Mouse (Mus musculus) hindbrain, embryonic 14.5 days (tissue): ENCODE data around the gene Cdkn2d. TPM values are rescaled to one million over a fixed set of nuclear protein-coding genes. Genes with fewer than 3 reads are reported as not detected.
A peak's percentile ranks its signal among the peaks of the same experiment; 100 is the strongest.

Source experiments
- ATAC-seq: fragments of 200-750 bp; cut with Nextera tagmentation; 2 replicates; pipeline ENCODE4 v1.8.0; 2017; ENCODE audit warnings: moderate number of reproducible peaks, mild to moderate bottlenecking, moderate TSS enrichment, moderate library complexity; ENCODE audit not compliant: low FRiP score
- DNase-seq: peaks from one replicate; pipeline ENCODE4 v3.0.0-alpha.2; 2015; ENCODE audit warnings: low spot score
- H3K27ac ChIP-seq: fragments of 300-500 bp; sonication (generic); 2 replicates; pipeline ENCODE4 v1.5.1; 2014; ENCODE audit warnings: mild to moderate bottlenecking, moderate library complexity
- H3K27me3 ChIP-seq: fragments of 300-500 bp; sonication (generic); 2 replicates; pipeline ENCODE4 v1.6.1; 2014; ENCODE audit warnings: mild to moderate bottlenecking, low read length, mixed read lengths; ENCODE audit not compliant: control insufficient read depth, insufficient read depth
- H3K36me3 ChIP-seq: fragments of 300-500 bp; sonication (generic); replicated peaks from 2 replicates; pipeline ENCODE4 v1.6.1; 2014; ENCODE audit not compliant: control insufficient read depth, insufficient read depth
- H3K4me1 ChIP-seq: fragments of 300-500 bp; sonication (generic); replicated peaks from 2 replicates; pipeline ENCODE4 v1.6.1; 2014; ENCODE audit warnings: antibody characterized with exemption, low read length, mixed read lengths; ENCODE audit not compliant: control insufficient read depth, insufficient read depth
- H3K4me2 ChIP-seq: fragments of 300-500 bp; sonication (generic); replicated peaks from 2 replicates; pipeline ENCODE4 v1.6.1; 2014; ENCODE audit warnings: mild to moderate bottlenecking, moderate library complexity
- H3K4me3 ChIP-seq: fragments of 300-500 bp; sonication (generic); replicated peaks from 2 replicates; pipeline ENCODE4 v1.5.1; 2014; ENCODE audit warnings: mild to moderate bottlenecking, low read length
- H3K9ac ChIP-seq: fragments of 300-500 bp; sonication (generic); 2 replicates; pipeline ENCODE4 v1.6.1; 2014
- H3K9me3 ChIP-seq: fragments of 300-500 bp; sonication (generic); 2 replicates; pipeline ENCODE4 v1.6.1; 2016; ENCODE audit warnings: low read length; ENCODE audit not compliant: control insufficient read depth
- WGBS: fragments of 180-500 bp; shearing (Covaris S2); extraction: QIAGEN DNeasy Blood & Tissue Kit; methylation state at CpG from one replicate; pipeline ENCODE4 v1.1.7; 2014; 5-methylcytosine and 5-hydroxymethylcytosine counted together
- polyA plus RNA-seq: library from polyadenylated mRNA; unstranded; fragments of >200 nt; fragmentation: Nextera tagmentation; extraction: Ambion mirVana; gene quantifications from 2 replicates; pipeline ENCODE4 v1.2.1, GENCODE M21; 2014

Gene Cdkn2d
- 107 and 112 TPM in 2 replicates for polyA plus RNA-seq

DNA sequence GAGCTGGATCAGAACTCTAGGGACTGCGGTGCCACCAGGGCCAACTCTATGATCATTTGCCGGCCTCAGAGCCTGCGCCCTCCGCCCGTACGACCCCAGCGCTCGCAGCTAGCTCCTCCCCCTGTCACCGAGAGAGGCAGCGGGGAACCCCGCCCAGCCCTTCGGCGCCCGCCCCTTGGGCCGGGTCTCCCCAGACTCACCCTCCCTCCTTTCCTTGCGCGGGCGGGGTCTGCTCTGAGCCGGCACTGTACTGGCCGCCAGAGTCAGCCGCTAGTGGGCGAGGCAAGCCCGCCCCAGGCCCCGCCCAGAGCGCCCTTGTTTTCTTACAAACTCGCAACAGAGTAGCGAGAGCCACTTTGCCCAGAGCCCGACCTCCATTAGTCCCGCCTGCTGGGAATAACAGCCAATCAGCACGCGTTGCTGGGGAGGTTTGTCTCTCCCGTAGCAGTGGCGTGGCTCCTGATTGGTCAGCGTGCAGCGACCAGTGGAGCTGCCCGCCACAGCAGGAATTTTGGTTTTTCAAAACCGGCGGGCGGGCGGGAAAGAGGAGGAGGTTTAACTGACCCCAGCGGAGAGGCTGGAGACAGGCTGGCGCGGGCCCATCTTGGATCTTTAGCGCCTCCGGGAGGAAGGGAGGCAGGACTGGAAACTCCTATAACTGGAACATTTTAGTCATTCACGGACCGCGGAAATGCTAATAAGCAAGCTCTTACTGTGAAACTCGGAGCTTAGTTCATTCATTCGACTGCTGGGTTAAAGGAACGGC, at the start of gene Cdkn2d:
Cdkn2d (minus strand) TSS at position 386 of the 766 bp plus-strand sequence.
- no peaks in the 10 kb centered on the region for H3K27me3 ChIP-seq
- peak within 1 kb of the TSS; percentile 66 for H3K4me3 ChIP-seq
- H3K4me2 ChIP-seq = peak within 1 kb of the TSS; percentile 58
- H3K9me3 ChIP-seq = no peaks in the 10 kb centered on the region
- under 1% methylated on average over 48 of the region's 51 CpGs for WGBS
- peak; percentile 96 for DNase-seq
- H3K4me1 ChIP-seq = peaks cover 33% of the 10 kb centered on the region
- H3K9ac ChIP-seq = peak within 1 kb of the TSS; percentile 73
- H3K27ac ChIP-seq = peak within 1 kb of the TSS; percentile 77
- ATAC-seq = peak; percentile 97
- H3K36me3 ChIP-seq = no peaks in the 10 kb centered on the region

- DNase-seq (no peak), ATAC-seq (no peak)
- Histone ChIP-seq H3K27me3 (no peaks in the 10 kb centered on the region), H3K27ac (no peak overlapping the region), H3K4me1 (no peaks in the 10 kb centered on the region), H3K9ac (no peak overlapping the region), H3K9me3 (no peaks in the 10 kb centered on the region), H3K4me2 (no peak overlapping the region), H3K4me3 (no peak overlapping the region), H3K36me3 (peaks cover 45% of the 10 kb centered on the region)
- 86% methylated on average over 4 of the region's 4 CpGs for WGBS
Measured at GRCm38 (mm10) chr9:21340411-21340810, 49.2 kb upstream of the Cdkn2d start.

DNA sequence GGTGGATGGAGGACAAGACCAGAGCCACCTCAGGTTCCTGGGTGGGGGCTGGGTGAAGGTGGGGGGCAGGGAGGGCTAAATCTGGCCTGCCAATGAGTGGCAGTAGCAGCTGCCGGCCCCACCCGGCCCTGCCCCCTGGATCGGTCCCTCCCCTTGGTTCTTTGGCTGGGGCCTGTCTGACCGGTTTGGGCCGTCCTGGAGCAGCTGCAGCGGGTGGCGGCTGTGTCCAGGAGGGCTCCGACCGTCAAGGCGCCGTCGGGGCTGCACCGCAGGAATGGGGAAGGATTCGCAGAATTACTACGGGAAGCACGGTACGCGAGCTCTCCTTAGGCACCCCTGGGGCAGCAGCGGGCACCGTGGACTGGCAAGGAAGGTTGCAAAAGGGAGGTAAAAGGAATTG, 46.4 kb upstream of the Cdkn2d start:
- H3K36me3 ChIP-seq = peaks cover 25% of the 10 kb centered on the region
- H3K4me2 ChIP-seq = no peak overlapping the region
- DNase-seq = no peak
- H3K27me3 ChIP-seq = no peaks in the 10 kb centered on the region
- H3K9ac ChIP-seq = no peak overlapping the region
- ATAC-seq = no peak
- no peak overlapping the region for H3K4me3 ChIP-seq
- H3K9me3 ChIP-seq = no peaks in the 10 kb centered on the region
- no peaks in the 10 kb centered on the region for H3K4me1 ChIP-seq
- WGBS = 15% methylated on average over 19 of the region's 20 CpGs
- H3K27ac ChIP-seq = no peak overlapping the region

GRCm38 (mm10) chr9:21336491-21336890, 45.3 kb upstream of the Cdkn2d start:
- Histone ChIP-seq H3K9me3 (no peaks in the 10 kb centered on the region), H3K4me3 (no peak overlapping the region), H3K36me3 (peaks cover 14% of the 10 kb centered on the region), H3K9ac (no peak overlapping the region), H3K4me2 (no peak overlapping the region), H3K4me1 (no peaks in the 10 kb centered on the region), H3K27ac (no peak overlapping the region), H3K27me3 (no peaks in the 10 kb centered on the region)
- no peak for DNase-seq
- 84% methylated on average over 8 of the region's 8 CpGs for WGBS
- ATAC-seq = no peak

GRCm38 (mm10) chr9:21335391-21335790, 44.2 kb upstream of the Cdkn2d start:
- no peaks in the 10 kb centered on the region for H3K4me1 ChIP-seq
- H3K9me3 ChIP-seq = no peaks in the 10 kb centered on the region
- no peak for ATAC-seq
- H3K4me2 ChIP-seq = no peak overlapping the region
- no peak overlapping the region for H3K4me3 ChIP-seq
- H3K9ac ChIP-seq = no peak overlapping the region
- no peaks in the 10 kb centered on the region for H3K27me3 ChIP-seq
- WGBS = 83% methylated on average over 4 of the region's 4 CpGs
- peaks cover 8% of the 10 kb centered on the region; the same call in 1 of the 2 replicates for H3K36me3 ChIP-seq
- DNase-seq = no peak
- no peak overlapping the region for H3K27ac ChIP-seq

GRCm38 (mm10) chr9:21334747-21335146, 43.5 kb upstream of the Cdkn2d start:
- H3K9me3 ChIP-seq = no peaks in the 10 kb centered on the region
- H3K4me1 ChIP-seq = no peaks in the 10 kb centered on the region
- no peaks in the 10 kb centered on the region for H3K27me3 ChIP-seq
- DNase-seq (no peak), ATAC-seq (no peak)
- no peak overlapping the region for H3K4me2 ChIP-seq
- H3K27ac ChIP-seq = no peak overlapping the region
- no peak overlapping the region for H3K4me3 ChIP-seq
- no peak overlapping the region for H3K9ac ChIP-seq
- 0 out of 2 replicates have a peak, but pooled peaks cover 1% of the 10 kb centered on the region for H3K36me3 ChIP-seq

DNA sequence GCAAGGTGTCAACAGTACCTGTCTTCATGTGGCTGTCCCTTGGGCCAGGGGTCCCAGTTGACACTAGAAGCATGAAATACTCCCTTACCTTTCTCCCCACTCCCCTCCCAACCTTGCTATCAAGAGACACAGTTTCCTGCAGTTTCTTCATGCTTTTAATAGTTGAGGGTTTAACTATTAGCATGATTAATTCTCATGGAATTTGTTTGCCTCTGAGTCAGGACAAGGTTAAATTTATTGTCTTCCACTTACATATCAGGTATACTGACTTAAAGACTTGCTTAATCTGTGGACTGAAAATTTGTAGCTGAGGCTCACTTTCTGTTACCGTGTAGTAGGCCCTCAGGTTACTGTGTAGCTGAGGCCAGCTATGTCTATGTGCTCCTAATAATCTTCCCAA, 42.3 kb upstream of the Cdkn2d start:
- Histone ChIP-seq H3K4me3 (no peak overlapping the region), H3K9me3 (no peaks in the 10 kb centered on the region), H3K27me3 (no peaks in the 10 kb centered on the region), H3K4me1 (no peaks in the 10 kb centered on the region), H3K9ac (no peak overlapping the region), H3K27ac (no peak overlapping the region), H3K36me3 (no peaks in the 10 kb centered on the region), H3K4me2 (no peak overlapping the region)
- WGBS = 94% methylated on average over 1 of the region's 1 CpGs
- ATAC-seq = no peak
- DNase-seq = no peak

DNA sequence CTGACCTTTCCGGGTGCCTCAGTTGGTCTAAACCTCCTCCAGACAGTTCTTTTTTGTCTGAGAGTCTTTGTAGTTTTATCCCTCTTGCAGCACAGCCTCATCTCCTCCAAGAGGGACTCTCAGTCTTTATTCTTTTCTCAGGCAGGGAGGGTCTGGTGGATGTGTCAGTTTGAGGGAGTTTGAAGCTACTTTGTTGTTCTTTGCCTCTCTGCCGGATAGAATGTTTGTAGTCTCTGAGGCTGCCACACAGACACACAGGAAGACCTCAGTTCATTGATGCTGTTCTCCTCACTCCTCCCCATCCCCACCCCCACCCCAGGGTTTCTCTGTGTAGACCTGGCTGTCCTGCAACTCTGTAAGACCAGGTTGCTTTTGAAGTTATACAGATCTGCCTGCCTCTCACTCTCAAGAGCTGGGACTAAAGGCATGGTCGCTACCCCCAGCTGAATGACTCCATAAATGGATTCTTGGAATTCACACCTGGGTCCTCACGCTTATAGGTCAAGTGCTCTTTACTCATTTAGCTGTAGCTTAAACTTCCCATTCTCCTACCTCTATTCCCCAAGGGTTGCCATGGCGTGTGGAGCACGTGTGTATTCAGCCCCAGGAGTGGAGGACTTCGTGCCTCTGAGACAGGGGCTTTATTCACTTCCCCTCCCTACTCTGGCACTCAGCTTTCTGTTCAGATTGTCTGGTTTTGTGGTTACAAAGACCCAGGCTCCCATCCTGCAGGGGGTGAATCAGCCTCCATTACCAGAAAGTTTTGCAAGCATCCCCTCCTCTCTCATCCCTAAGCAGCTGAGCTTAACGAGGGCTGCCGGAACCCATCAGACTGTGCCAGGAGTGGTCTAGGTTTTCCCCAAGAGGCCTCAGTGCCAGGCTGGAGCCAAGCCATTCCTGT, 41.2 kb upstream of the Cdkn2d start:
- H3K9me3 ChIP-seq = no peaks in the 10 kb centered on the region
- H3K4me3 ChIP-seq = no peak overlapping the region
- no peak overlapping the region for H3K27ac ChIP-seq
- H3K4me2 ChIP-seq = no peak overlapping the region
- no peaks in the 10 kb centered on the region for H3K36me3 ChIP-seq
- H3K27me3 ChIP-seq = no peaks in the 10 kb centered on the region
- 29% methylated on average over 9 of the region's 9 CpGs for WGBS
- no peak for DNase-seq
- no peaks in the 10 kb centered on the region for H3K4me1 ChIP-seq
- H3K9ac ChIP-seq = no peak overlapping the region
- no peak for ATAC-seq

- Histone ChIP-seq H3K27ac (no peak overlapping the region), H3K4me3 (no peak overlapping the region), H3K36me3 (no peaks in the 10 kb centered on the region), H3K4me2 (no peak overlapping the region), H3K9ac (no peak overlapping the region), H3K4me1 (no peaks in the 10 kb centered on the region), H3K9me3 (no peaks in the 10 kb centered on the region), H3K27me3 (no peaks in the 10 kb centered on the region)
- DNase-seq (no peak), ATAC-seq (no peak)
- WGBS = 87% methylated on average over 12 of the region's 12 CpGs
Measured at GRCm38 (mm10) chr9:21331365-21332140, 40.3 kb upstream of the Cdkn2d start.
